Mouse (Mus musculus): ENCODE results near the gene Acbd5.

DNA sequence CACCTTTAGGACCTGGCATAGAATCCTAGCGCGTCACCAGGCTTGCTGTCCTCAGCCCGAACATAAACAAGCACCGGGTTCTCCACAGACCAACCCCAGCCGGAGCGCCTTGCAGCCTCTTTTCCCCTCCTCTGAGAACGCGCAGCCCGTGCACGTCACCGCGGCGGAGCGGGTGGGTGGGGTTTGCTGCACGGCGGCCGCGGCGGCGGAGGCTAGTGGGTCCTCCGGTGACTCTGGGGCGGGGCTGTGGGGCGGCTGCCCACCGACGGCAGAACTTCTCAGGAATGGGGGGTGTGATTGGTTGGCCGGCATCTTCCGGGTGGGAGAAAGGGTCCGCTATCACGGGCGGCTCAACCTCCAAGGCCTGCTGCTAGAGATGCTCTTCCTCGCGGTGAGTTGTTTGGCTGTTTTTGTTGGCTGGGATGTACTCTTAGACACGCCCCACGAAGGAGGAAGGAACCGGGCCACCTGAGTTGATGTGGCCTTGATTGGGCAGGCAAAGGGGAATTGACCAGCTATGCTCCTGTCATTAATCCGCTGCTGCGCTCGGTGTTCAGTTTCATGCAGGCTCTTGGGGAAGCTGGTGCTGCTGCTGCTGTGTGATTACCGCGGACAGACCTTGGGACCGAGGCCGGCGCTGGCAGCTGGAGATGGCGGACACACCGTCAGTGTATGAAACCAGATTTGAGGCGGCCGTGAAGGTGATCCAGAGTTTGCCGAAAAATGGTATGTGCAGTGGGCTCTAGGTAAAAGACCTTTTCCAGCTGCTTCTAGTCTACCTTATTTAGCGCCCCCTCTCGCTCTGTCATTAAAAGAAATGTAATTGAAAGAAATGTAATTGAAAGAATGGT, 1.2 kb downstream of the Acbd5 start:
- peak; percentile 95 for TF ChIP-seq POLR2A (IDR thresholded peaks at IDR 0.05; ENCODE audit: borderline replicate concordance, extremely low read depth, low read depth, low read length)
- no peak for TF ChIP-seq CTCF (IDR thresholded peaks at IDR 0.05; ENCODE audit: insufficient read depth, low read length)
